Mouse (Mus musculus) lung, embryonic 16.5 days (tissue): Measurements from ENCODE around the gene Anapc16. TPM values are rescaled to one million over a fixed set of nuclear protein-coding genes. Genes with fewer than 3 reads are reported as not detected.
"Not testable (repeated sequence)": the region's sequence is repeated elsewhere in the genome, so short reads cannot be mapped to it uniquely, and the experiment has no call there.

Experiments used
- ATAC-seq: fragments of 200-750 bp; cut with Nextera tagmentation; 2 replicates; pipeline ENCODE4 v1.8.0; 2017; ENCODE audit warnings: low read depth, mild to moderate bottlenecking, moderate library complexity
- H3K27ac ChIP-seq: fragments of 300-500 bp; sonication (generic); 2 replicates; pipeline ENCODE4 v1.5.1; 2014; ENCODE audit warnings: mild to moderate bottlenecking, control low read depth, low read length
- H3K27me3 ChIP-seq: fragments of 300-500 bp; sonication (generic); 2 replicates; pipeline ENCODE4 v1.6.1; 2014; ENCODE audit warnings: low read depth, low read length, mixed read lengths; ENCODE audit not compliant: control insufficient read depth, insufficient read depth
- H3K36me3 ChIP-seq: fragments of 300-500 bp; sonication (generic); 2 replicates; pipeline ENCODE4 v1.6.1; 2014; ENCODE audit warnings: low read length; ENCODE audit not compliant: control insufficient read depth, insufficient read depth
- H3K4me1 ChIP-seq: fragments of 300-500 bp; sonication (generic); replicated peaks from 2 replicates; pipeline ENCODE4 v1.6.1; 2014; ENCODE audit warnings: low read length, mixed read lengths; ENCODE audit not compliant: control insufficient read depth, insufficient read depth
- H3K4me2 ChIP-seq: fragments of 300-500 bp; sonication (generic); 2 replicates; pipeline ENCODE4 v1.6.1; 2014; ENCODE audit warnings: low read depth, low read length, control low read depth
- H3K4me3 ChIP-seq: fragments of 300-500 bp; sonication (generic); 2 replicates; pipeline ENCODE4 v1.5.1; 2014; ENCODE audit warnings: mild to moderate bottlenecking, low read length, control low read depth
- H3K9ac ChIP-seq: fragments of 300-500 bp; sonication (generic); 2 replicates; pipeline ENCODE4 v1.6.1; 2014; ENCODE audit warnings: low read length, control low read depth
- H3K9me3 ChIP-seq: fragments of 300-500 bp; sonication (generic); 2 replicates; pipeline ENCODE4 v1.6.1; 2016; ENCODE audit warnings: low read length; ENCODE audit not compliant: control insufficient read depth
- WGBS: fragments of 180-500 bp; shearing (Covaris S2); extraction: QIAGEN DNeasy Blood & Tissue Kit; methylation state at CpG from one replicate; pipeline ENCODE4 v1.1.7; 2014; 5-methylcytosine and 5-hydroxymethylcytosine counted together
- polyA plus RNA-seq: library from polyadenylated mRNA; unstranded; fragments of >200 nt; fragmentation: Nextera tagmentation; extraction: Ambion mirVana; gene quantifications from 2 replicates; pipeline ENCODE4 v1.2.1, GENCODE M21; 2015

Gene Anapc16
- polyA plus RNA-seq, 1 experiment from 2014 or later: 103 TPM

DNA sequence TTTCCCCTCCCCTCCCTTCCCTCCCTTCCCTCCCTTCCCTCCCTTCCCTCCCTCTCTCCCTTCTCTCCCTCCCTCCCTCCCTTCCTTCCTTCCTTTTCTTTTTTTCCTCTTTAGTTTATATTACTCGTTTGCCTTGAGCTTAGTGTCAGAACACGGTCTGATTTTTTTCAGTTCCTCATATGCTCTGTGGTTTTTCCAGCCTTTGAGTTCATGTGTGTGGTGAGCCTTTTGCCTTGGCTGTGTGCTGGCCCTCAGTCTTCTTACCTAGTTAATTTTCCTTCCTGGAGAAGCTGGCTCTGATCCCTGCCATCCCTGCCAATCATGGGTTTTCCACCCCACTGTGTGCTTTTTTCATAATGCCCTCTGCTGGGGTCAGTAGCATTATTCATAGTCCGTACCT, 6.2 kb upstream of the Anapc16 start:
- Histone ChIP-seq H3K36me3 (peaks cover 7% of the 10 kb centered on the region; the same call in 1 of the 2 replicates), H3K27me3 (no peaks in the 10 kb centered on the region), H3K4me1 (no peaks in the 10 kb centered on the region), H3K4me3 (no peak overlapping the region), H3K9me3 (no peaks in the 10 kb centered on the region), H3K4me2 (no peak overlapping the region), H3K27ac (no peak overlapping the region), H3K9ac (no peak overlapping the region)
- 36% methylated on average over 3 of the region's 3 CpGs for WGBS
- no peak for ATAC-seq

DNA sequence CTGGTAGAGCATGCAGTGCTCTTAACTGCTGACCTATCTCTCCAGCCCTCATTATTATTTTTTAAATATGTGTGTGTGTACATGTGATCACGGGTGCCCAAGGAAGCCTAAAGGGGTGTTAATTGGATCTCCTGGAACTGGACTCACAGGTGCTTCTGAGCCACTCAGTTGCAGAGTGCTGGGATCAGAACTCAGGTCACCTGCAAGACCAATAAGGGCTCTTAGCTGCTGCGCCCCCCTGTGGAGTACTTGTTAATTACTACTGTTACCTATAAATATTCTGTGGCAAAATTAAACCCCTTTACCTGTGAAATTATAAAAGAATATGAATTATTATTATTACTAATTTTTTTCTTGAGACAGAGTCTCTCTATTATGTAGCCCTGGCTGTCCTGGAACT, 2.3 kb upstream of the Anapc16 start:
- peaks cover 4% of the 10 kb centered on the region; the same call in 1 of the 2 replicates for H3K36me3 ChIP-seq
- no peak overlapping the region for H3K27ac ChIP-seq
- H3K4me1 ChIP-seq: peaks cover 14% of the 10 kb centered on the region
- no peaks in the 10 kb centered on the region for H3K9me3 ChIP-seq
- no peak overlapping the region for H3K4me3 ChIP-seq
- ATAC-seq: no peak
- H3K9ac ChIP-seq: no peak overlapping the region
- no peaks in the 10 kb centered on the region for H3K27me3 ChIP-seq
- WGBS: 54% methylated on average over 2 of the region's 2 CpGs
- no peak overlapping the region for H3K4me2 ChIP-seq

GRCm38 (mm10) chr10:60003847-60004246, 912 bp upstream of the Anapc16 start:
- no peak for ATAC-seq

DNA sequence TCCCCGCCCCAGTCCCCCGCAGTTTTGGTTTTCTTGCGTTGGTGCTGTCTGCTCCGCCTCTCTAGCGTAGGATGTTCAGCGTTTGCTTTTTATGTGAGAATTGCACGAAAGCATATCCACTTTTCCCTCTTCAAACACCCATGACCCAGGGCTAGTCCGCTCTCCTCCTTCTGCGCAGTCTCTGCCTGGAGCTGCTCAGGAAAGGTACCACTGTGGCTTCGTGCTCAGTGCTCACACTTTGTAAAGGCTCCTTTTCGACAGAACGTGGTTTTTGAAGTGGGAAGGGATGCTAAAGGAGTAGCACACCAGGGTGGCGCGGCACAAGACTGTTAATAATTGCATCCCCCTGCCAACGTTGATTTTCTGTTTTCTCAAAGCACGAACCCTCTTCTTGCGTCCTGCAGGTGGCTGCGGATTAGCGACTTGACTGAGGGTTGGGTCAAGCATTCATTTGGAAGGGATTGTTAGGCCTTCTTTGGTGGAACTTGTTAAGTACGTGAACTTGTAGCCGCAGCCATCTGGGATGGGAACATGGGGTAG, 348 bp upstream of the Anapc16 start:
- Histone ChIP-seq H3K9me3 (no peaks in the 10 kb centered on the region), H3K27ac (peak overlapping the region; percentile 99), H3K36me3 (peaks cover 4% of the 10 kb centered on the region; the same call in 1 of the 2 replicates), H3K27me3 (no peaks in the 10 kb centered on the region), H3K4me3 (peak overlapping the region; percentile 74), H3K4me1 (peaks cover 14% of the 10 kb centered on the region), H3K4me2 (peak overlapping the region; percentile 87), H3K9ac (peak overlapping the region; percentile 79)
- under 1% methylated on average over 21 of the region's 21 CpGs for WGBS
- no peak; the same call in 1 of the 2 replicates for ATAC-seq

More at GRCm38 (mm10) chr10:60003847-60004246, 912 bp upstream of the Anapc16 start:
- Histone ChIP-seq H3K27ac (peak overlapping the region; percentile 99), H3K4me2 (peak overlapping the region; percentile 87), H3K9ac (peak overlapping the region; percentile 79), H3K27me3 (no peaks in the 10 kb centered on the region), H3K4me1 (peaks cover 14% of the 10 kb centered on the region), H3K36me3 (peaks cover 4% of the 10 kb centered on the region; the same call in 1 of the 2 replicates), H3K9me3 (no peaks in the 10 kb centered on the region), H3K4me3 (peak overlapping the region; percentile 74)
- WGBS: 73% methylated on average over 9 of the region's 9 CpGs

GRCm38 (mm10) chr10:60002203-60002602, 732 bp downstream of the Anapc16 start:
- peak overlapping the region; percentile 74 for H3K4me3 ChIP-seq
- H3K4me2 ChIP-seq: peak overlapping the region; percentile 81
- no peaks in the 10 kb centered on the region for H3K36me3 ChIP-seq
- no peaks in the 10 kb centered on the region for H3K9me3 ChIP-seq
- ATAC-seq: no peak
- peak overlapping the region; percentile 99 for H3K27ac ChIP-seq
- peaks cover 14% of the 10 kb centered on the region for H3K4me1 ChIP-seq
- H3K27me3 ChIP-seq: no peaks in the 10 kb centered on the region
- 1% methylated on average over 12 of the region's 12 CpGs for WGBS
- peak overlapping the region; percentile 79 for H3K9ac ChIP-seq

- not testable (repeated sequence) for ATAC-seq, H3K27me3 ChIP-seq, H3K27ac ChIP-seq, H3K36me3 ChIP-seq, H3K9me3 ChIP-seq
- H3K9ac ChIP-seq: peak overlapping the region; percentile 79
- H3K4me2 ChIP-seq: peak overlapping the region; percentile 81
- H3K4me3 ChIP-seq: peak overlapping the region; percentile 74
- 77% methylated on average over 8 of the region's 8 CpGs for WGBS
- H3K4me1 ChIP-seq: peaks cover 14% of the 10 kb centered on the region
These were observed 1.3 kb downstream of the Anapc16 start for GRCm38 (mm10) chr10:60001663-60002062.

DNA sequence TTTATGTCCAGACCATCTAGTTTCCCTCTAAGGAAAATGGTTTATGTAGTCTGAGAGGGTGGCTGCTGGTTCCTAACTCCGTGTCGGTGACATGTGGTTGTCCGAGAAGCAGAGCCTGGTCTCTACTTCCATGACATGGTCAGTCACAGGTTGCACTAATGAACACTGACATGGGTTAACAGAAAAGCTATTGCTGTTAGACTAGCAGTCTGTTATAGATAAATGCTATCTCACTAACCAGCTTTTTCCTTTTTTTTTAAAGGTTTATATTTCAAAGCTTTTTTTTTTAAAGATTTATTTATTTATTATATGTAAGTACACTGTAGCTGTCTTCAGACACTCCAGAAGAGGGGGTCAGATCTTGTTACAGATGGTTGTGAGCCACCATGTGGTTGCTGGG, 3.9 kb downstream of the Anapc16 start:
- no peak overlapping the region for H3K4me2 ChIP-seq
- no peak overlapping the region for H3K27ac ChIP-seq
- 80% methylated on average over 3 of the region's 3 CpGs for WGBS
- peaks cover 14% of the 10 kb centered on the region for H3K4me1 ChIP-seq
- H3K27me3 ChIP-seq: no peaks in the 10 kb centered on the region
- no peak for ATAC-seq
- no peak overlapping the region for H3K4me3 ChIP-seq
- H3K9ac ChIP-seq: no peak overlapping the region
- H3K9me3 ChIP-seq: no peaks in the 10 kb centered on the region
- H3K36me3 ChIP-seq: peaks cover 11% of the 10 kb centered on the region

DNA sequence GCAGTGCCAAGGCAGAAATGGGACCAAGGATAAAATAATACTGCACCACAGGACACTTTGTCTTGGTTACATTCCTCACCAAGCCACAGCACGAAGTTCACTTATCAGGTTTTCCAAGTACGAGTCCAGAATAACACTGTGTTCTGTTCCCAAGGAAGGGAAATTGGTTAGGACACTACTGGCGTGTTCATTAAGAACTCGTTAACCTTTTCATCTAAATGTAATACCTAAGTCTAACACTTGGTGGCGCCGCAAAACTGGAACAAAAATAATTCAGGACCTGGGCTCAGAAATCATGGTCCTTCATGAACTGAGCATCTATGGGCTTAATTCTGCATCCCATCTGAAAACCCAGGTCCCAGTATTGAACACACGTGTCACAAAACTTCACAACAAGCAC, 5.3 kb downstream of the Anapc16 start:
- Histone ChIP-seq H3K4me2 (no peak overlapping the region), H3K9ac (no peak overlapping the region), H3K27me3 (no peaks in the 10 kb centered on the region), H3K27ac (no peak overlapping the region), H3K4me1 (peaks cover 10% of the 10 kb centered on the region), H3K36me3 (peaks cover 15% of the 10 kb centered on the region), H3K4me3 (no peak overlapping the region), H3K9me3 (no peaks in the 10 kb centered on the region)
- WGBS: 16% methylated on average over 7 of the region's 7 CpGs
- ATAC-seq: no peak

DNA sequence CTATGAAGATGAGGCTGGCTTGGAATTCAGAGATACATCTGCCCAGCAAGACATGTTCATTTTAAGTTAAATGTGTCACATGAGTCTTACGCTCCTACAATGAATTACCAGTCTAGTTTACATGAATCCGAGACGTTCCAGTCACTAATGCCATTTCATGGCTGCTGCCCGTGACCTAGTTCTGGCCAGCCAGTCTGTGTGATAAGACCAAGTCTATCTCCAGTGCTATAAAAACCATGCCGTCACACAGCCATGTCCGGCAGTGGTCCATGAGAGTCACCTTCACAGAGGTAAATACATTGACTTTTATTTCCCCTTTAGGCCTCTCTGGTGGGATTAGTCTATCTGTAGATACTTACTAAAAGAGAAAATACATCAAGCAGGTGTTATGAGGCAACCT, 7.0 kb downstream of the Anapc16 start:
- no peak overlapping the region for H3K4me3 ChIP-seq
- H3K27ac ChIP-seq: no peak overlapping the region
- no peak overlapping the region for H3K9ac ChIP-seq
- WGBS: 93% methylated on average over 6 of the region's 6 CpGs
- H3K4me1 ChIP-seq: peaks cover under 1% of the 10 kb centered on the region; the same call in 1 of the 2 replicates
- H3K4me2 ChIP-seq: no peak overlapping the region
- H3K9me3 ChIP-seq: no peaks in the 10 kb centered on the region
- peaks cover 15% of the 10 kb centered on the region for H3K36me3 ChIP-seq
- ATAC-seq: no peak
- no peaks in the 10 kb centered on the region for H3K27me3 ChIP-seq
